Mouse (Mus musculus) c-Kit-positive CD71-positive TER-119-positive erythroid progenitor cells, embryonic 14.5 days (primary cell): ENCODE results near the gene Sptssa.
"Not testable (repeated sequence)": the region's sequence is repeated elsewhere in the genome, so short reads cannot be mapped to it uniquely, and the experiment has no call there.

ENCODE experiments used
- DNase-seq: peaks from one replicate; pipeline ENCODE4 v3.0.0-alpha.2; 2013; ENCODE audit warnings: low spot score

Gene Sptssa

DNA sequence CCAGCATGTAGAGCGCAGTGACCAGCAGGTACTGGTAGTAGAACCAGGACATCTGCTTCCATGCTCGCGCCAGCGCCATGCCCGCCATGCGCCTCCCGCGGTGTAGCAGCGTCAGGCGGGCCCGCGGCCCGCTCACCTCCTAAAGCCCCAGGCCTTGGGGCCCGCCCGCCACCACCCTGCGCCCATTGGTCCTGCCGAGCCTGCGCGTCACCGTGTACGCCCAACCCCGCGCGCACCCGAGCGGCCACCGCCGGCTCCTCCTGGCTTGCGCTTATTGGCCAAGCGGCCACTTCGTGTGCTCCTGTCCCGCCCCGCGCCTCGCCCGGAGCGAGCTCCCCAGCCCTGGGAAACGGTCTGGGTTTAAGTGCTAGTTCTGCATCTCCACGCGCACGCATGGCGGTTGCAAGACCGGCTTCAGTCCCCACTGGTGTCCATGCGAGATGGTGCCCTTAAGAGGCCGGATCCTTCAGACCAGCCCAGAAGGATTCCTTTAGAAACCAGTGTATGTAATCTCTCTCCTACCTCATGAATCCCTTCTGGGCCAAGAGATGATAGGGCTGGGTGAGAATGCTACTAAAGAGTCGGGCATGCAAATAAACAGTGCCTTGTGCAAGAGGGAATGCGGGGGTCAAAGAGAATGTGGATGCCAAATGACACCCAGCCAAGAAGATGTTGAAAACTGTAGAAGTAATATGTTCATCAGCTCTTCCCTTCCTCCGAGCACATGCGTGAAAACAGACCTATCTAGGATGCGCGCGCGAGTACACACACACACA lies at the start of gene Sptssa:
Sptssa (minus strand) TSS at position 178 of the 776 bp plus-strand sequence.
- DNase-seq, result peak; percentile 93

DNA sequence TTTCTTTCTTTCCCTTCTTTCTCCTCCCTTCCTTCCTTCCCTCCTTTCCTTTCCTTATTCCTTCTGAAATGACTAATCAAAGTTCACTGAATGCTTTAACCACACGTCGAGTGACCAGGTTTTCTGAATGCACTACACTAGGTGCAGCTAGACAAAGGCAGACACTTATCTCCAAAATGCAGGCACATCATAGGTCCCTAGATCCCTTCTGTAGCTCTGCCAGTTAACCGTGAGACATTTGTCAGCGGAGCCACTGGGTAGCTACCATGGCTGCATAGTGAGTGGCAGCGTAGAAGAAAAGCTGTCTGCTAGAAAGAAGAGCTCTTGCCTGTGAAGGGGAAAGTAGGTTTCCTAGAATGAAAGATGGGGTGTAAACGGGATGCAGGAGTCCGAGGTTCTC lies 43.0 kb upstream of the Sptssa start:
- DNase-seq, result no peak

DNA sequence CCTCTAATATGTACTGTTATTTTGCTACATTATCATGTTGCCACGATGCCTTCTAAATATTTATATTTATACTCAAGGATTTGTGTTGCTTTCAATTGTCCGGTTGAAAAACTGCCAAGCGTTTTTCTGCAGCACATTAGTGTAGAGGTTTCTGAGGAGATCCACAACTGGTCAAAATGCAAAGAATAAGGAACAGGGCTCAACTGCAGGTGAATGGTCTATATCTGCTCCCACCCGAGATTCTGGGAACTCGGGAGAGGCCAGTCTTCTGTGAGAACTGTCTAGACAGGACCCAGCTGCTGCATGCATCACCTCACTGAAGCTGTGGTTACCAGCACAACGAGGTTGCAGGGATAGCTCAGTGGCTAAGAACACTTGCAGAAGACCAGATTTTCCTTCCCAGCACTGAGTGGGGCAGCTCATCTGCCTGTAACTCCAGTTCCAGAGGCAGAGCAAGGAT lies 41.4 kb upstream of the Sptssa start:
- no peak for DNase-seq

DNA sequence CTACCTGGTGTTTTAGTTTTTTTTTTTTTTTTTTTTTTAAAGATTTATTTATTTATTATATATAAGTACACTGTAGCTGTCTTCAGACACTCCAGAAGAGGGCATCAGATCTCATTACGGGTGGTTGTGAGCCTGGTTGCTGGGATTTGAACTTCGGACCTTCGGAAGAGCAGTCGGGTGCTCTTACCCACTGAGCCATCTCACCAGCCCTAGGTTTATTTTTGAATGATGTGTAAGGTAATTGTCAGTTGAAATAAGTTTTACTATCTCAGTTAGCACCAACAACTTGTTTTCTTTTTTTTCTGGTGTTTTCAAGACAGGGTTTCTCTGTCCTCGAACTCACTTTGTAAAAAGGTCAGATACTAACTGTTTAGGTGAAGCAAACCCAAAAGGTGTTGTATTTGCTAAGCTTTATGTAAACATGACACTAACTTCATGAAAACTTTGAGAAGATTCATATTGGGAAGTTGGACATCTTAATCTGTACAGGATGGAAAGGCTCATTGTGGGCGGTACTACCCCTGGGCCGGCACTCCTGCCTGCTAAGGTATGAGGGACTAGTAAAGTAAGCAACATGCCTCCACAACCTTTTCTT lies 40.7 kb upstream of the Sptssa start:
- peak; percentile 70 for DNase-seq

DNA sequence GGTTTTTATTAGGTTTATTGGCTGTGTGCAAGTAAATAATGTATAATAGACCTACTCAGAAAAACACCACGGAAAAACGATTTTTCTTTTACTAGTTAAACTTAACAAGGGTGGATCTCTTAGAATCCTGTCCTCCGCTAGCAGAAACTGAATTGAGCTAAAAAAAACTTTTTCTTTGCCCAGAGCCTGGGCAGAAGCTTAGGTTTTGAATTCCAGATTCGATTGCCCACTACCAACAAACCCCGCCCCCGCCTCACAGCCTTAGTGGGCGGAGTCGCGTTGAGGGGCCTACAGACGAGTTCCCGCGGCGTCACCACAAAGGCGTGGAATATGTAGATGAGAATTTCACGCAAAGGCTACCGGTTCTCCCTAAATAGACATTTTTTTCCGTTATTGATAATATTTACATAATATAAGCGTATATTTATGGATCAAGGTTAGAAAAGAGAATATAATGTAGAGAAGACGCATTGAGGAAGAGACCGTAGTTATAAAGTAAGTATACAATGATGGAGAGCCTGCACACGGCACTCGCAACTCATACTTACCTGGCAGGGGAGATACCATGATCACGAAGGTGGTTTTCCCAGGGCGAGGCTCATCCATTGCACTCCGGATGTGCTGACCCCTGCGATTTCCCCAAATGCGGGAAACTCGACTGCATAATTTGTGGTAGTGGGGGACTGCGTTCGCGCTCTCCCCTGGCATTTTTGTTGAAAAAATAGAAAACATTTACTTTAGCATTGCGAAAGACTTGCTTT lies 40.0 kb upstream of the Sptssa start:
- peak; percentile 91 for DNase-seq

DNA sequence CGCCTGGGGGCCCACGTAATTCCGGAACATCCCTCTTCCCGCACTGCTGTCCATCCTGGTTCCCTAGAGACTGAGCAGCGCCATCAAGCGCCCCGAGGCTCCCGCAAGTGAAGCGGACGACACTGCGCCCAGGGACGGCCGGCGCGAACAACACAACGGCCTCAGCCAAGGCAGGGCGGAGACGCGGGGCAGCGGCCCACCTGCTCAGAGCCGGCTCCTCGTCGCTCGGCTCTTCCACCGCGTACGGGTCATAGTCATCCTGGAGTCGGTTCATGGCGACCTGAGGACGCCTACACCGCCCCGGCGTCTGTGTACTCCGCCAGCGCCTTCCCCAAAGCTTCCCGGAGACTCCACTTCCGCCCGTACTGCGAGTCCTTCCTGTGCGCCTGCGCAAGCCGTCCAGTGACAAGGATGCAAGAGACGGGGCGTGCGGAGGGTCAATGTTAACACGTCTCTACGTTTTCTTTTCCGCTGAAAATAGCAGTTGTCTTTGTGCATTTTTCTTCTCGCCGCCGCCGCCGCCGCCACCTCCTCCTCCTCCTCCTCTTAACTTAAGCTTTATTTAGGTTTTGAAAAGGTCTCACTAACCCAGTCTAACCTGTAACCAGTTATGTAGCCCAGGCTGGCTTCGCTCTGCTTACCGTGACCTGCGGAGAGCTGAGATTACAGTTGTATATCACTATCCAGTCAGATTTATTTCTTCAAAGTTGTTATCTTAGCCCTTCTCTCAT lies 39.3 kb upstream of the Sptssa start, which contains the start of gene Eapp:
Eapp (minus strand) TSS at position 387 of the 731 bp plus-strand sequence.
- peak; percentile 94 for DNase-seq

DNA sequence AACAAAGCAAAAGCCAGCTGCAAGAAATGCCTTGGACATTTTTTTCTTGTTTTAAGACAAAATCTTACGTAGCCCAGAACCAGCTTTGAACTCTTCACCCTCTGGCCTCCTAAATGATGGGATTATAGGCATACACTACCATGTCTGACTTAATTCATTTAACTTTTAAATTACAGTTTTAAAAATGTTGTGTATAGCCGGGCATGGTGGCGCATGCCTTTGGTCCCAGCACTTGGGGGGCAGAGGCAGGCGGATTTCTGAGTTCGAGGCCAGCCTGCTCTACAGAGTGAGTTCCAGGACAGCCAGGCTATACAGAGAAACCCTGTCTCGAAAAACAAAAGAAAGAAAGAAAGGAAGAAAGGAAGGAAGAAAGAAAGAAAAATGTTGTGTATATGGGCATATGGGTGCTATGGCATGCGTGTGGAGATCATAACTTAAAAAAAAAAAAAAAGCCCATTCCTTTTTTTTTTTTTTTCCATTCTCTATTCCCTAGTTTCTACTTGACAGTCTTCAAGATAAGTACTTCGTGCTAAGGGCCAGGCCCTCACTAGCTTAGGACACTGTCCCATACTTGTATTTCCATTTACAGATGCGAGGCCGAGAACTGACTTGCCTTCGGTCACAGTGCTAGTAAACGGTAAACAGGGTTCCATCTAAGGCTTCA lies 38.6 kb upstream of the Sptssa start:
- DNase-seq, result no peak

DNA sequence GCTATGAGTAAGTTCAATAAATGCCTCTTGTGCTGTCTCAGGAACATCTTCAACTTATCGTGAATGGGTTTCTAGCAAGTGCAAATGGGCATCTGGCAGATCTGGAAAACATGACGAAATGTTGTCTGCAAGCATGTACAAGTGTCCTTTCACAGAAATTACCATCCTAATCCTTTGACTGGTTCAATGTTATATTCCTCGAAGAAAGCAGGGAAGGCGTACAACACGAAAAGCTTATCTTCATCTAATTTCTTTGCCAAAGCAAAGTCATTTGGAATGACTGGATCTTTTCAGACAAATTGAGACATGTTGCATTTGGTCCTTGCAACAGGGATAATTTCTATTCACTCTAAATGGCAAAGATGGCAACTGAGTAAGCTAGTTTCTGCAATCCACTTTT lies 32.7 kb upstream of the Sptssa start:
- DNase-seq, result no peak

DNA sequence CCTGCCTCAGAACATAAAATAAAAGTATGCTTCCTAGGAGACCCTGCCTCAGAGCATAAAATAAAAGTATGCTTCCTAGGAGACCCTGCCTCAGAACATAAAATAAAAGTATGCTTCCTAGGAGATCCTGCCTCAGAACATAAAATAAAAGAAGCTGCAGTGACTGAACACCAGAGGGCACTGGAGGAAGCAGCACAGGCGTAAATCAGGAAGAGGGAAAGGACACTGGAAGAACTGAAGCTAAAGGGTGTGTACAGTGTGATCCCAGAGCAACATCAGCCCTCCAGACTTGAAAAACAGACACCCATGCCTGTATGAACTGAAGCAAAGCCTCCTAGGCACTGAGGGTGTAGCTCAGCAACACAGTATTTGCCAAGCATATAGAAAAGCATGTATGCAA lies 26.8 kb upstream of the Sptssa start:
- DNase-seq, result no peak

DNA sequence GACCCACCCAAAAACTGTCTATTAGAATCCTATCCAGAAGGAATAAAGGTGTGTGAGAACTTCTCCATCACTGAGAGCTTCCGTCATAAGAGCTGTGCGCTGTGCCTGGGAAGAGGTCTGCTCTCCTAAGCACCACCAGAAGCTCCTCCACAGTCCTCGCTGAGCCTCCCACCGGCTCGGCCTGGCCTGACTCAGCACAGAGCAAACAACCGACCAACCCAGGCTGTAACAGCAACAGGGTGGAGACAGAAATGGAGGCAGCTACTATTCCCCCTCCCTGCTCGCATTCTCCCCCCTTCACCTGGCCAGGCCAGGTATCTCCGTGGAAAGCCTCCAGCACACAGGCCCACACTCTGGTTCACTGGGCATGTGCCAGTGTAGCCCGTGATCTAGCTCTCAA lies 20.3 kb upstream of the Sptssa start:
- no peak for DNase-seq

DNA sequence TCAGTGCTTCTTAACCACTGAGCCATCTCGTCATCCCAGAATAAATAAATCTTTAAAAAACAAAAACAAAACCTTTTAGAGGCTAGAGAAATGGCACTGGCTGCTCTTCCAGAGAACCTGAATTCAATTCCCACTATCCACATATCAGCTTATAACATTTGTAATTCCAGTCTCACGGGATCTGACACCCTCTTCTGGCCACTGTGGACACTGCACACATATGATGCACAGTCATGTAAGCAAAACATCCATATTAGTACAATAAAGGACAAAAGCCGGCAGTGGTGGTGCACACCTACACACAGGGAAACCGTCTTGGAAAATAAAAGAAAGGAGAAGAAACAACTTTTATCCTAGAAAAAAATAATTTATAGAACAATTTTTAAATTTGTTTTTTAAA lies 19.0 kb upstream of the Sptssa start:
- no peak for DNase-seq

DNA sequence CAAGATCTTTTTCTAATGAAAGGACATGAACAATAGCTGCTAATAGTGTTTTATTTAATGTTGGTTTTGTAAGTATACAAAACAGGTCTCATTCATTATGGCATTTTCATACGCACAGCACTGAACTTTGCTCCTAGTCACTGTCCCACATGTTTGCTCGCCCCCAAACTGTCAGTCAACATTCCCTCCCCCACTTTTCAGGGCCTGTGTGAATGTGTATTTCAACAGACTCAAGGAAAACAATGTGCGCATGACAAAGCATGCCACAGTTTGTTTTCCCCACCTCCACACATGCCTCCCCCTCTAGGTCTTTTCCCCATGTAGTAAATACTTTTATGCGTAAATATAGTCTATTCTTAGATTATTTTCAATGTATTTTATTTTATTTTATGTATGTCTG lies 14.9 kb upstream of the Sptssa start:
- no peak for DNase-seq

DNA sequence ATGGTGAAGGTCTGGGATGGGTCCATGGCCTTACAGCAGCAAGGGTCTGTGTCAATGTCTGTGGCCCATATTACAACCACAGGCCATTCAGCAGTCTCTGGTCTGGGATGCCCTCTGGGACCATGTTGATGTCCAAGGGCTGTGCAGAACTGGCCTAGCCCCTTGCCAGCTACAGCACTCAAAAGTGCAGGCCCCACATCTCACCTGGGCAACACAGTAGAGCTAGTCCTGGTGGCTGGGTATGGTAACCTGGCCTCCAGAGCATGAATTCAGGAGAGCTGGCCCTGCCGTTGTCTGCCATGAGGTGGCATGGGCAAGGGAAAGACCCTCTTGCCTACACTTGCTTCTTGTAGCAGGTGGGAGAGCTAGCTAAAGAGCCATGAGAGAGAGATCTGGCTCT lies 11.8 kb upstream of the Sptssa start:
- no peak for DNase-seq

DNA sequence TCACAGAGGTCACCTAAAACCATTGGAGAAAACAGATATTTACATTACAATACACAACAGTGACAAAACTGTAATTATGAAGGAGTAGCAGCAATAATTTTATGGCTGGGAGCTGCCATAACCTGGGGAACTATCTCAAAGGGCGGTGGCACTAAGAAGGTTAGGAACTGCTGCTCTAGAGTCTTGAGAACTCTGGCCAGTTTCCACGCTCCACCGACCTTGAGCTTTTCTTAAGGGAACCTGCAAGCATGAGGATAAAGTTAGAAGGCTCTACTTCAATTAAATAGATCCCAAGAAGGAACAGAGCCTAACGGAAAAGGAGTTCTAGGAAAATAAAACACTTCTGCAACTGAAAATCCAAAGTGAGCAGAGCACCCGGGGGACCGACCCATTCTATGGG lies 9.2 kb upstream of the Sptssa start:
- DNase-seq, result no peak

DNA sequence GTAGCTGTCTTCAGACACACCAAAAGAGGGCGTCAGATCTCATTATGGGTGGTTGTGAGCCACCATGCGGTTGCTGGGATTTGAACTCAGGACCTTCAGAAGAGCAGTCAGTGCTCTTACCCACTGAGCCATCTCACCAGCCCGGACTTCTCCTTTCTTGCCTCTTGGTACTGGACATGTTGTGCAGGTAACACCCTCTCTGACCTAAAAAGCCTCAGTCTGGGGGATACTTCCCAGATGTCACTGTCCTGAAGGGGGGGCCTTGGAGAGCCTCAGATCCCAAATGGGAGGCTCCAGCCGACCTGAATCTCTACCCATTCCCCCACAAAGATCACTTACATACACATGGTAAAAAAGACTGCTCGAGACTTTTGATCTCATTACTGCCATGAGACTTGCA lies 5.1 kb upstream of the Sptssa start:
- not testable (repeated sequence) for DNase-seq

DNA sequence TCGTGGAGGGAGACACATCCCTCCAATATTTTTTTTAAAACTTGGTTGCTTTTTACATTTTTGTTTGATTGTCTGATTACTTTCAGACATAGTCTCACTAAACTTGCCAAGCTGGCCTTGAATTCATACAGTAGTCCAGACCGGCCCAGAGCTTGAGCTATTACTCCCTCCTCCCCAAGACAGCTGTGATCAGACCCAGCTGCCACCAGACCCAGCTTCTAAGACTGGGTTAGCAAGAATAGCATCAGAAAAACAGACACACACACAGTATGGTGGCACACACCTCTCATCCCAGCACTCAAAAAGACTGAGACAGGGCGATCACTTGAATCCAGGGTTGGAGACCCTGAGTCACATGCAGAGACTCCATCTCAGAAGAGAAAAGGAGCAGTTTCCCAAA lies 3.5 kb upstream of the Sptssa start:
- DNase-seq, result no peak

DNA sequence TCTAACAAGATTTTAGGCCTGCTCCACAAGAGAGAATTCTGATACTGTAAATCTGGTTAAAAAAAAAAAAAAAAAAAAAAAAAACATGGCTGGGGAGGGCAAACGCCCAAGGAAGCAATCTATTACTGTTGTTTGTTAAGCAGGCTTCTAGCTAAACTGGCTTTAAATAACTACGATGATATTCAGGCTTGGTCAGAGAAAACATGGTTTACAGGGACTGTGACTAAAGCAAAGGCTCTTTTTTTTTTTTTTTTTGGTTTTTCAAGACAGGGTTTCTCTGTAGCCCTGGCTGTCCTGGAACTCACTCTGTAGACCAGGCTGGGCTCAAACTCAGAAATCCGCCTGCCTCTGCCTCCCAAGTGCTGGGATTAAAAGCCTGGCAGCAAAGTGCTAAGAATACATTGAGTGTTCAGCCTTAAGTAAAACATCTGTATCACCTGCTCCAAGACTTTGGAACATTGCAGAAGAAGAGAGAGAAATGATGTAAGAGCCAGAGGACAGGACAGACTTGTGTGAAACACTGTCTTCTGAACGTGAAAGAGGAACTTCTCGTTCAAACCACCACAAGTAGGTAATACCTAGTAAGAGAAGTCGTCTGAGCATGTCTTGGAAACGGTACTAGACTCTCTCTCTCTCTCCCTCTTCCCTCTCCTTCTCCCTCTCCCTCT lies 2.2 kb upstream of the Sptssa start:
- no peak for DNase-seq

DNA sequence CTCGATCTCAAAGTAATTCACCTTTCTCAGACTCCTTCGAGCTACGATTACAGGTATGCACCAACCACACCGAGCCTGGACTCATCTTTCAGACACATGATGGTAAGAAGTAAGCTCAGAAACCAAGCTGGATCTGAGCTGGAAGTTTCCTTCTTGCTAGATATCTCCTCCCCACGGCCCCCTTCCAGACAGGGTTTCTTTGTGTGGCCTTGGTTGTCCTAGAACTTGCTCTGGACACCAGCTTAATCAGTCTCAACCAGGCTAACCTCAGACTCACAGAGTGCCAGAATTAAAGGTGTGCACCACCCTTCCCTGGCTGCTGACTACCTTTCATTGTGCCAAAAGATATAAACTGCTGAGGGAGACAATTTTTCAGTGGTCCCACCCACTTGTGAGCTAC lies 1.6 kb upstream of the Sptssa start:
- DNase-seq, result no peak

DNA sequence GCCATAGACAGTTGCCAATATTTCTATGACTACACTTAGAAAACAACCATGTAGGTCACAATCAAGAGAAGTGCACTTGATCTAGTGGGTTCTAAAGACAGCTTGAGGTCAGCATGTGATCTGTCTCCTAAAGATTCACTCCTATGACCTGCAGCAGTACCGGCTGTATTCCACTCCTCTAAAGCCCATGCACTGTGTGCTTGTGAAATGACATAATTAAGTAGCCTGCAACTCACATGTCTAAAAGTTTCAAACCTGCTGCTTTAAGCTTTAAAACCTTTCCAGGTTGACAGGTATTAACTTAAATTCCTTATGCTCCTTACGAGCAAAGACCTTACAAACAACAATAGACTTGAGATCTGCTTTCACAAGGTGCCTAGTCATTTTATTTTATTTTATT lies 853 bp upstream of the Sptssa start:
- no peak for DNase-seq

DNA sequence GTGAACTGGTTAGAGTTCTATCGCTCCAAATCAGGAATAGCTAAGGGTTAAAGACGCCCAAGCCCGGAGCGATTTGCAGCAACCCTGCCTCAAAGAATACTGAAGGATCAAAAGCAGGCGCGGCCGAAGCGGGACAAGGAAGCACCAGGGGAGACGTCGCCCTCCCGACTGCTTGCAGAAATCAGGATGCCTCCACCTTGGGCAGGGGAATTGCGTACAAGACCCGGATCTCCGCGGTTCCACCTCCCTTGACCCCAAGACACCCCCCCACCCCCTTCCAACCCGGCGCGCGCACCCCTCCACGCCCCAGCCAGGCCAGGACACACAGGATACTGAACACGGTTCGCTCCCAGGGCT lies 356 bp downstream of the Sptssa start:
- no peak for DNase-seq

DNA sequence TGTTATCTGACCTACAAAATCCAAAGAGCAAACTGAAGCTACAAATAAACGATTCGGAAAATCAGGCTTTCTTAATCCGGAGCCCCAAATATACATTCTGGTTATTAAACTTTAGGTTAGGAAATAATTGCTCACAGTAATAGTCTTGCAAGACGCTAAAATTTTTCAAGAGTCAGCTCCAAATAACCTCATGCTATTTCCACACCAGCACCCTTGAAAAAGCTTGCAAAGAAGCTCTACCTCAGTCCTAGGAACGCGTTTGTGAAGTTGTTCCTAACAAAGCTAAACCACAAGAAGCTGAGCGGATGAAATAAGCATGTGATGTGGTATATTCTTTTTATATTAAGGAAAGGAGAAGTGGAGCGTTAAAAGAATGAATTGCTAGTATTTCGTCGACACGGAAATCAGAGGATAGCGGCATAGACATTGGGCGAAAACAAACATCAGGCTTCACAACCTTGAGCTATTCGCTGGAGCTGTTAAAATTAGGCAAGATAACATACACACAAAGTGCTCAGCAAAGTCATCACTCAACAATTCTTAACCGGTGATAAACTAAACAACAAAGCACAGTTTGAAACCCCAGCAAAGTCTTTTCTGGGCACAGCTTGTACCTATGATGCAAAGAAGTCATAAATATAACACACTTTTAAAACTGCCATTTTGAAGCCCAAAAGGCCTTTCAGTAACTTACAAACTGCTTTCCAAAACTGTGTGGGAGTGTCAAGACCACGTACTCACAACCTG lies 908 bp downstream of the Sptssa start:
- DNase-seq, result peak; percentile 46
